Comparison of ENCODE assay signal across 19 mouse cellular contexts in the genomic region with DNA sequence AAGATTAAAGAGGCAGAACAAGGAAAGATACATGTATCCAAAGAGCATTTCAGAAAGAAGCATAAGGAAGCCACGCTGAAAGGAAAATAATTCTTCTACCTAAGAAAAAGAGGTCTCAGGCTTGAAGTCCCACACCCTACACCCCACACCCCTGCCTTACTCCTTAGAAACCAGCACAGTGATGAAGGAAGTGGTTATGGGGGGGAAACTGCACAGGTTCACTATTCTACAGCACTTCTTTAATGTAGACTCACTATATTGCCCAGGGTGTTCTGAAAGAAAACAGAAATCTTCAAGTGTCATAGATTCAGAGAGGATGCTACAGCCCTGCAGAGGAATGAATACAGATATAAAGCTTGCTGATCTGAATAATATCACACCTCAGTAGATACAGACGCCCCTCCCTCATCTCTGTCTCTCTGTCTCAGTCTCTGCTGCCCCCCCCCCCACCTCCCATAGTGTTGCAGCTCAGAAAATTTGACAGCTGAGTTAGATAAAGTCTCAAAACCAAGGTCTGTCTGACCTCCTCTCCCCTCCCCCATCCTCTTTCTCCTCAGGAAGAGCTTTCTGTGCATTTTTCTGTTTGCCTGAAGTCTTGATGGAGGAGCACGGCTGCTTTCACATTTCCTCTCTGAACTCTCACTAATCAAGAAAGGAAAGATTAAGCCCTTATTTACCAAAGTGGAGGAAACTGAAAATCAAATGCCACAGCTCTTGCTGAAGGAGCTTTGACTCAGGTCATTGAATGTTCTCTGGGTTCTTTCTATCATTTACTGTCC.
DNase-seq lines count a peak whose midpoint lies in the region; ATAC-seq and TF ChIP-seq lines count a peak whose summit lies in the region.
"Had no signal": no experiment of that assay in that cellular context is flagged by ENCODE, and none has a peak within 500 bp of the region (broad histone marks: within the 10 kb centered on the region; RNA-seq: fewer than 3 reads in every experiment).

No protein-coding gene starts in this region.

- H3K4me1 ChIP-seq in spleen, adult 2 months (ENCODE audit: control insufficient read depth, insufficient read depth, insufficient read length), result peaks cover 2% of the 10 kb centered on the region; the same call in 1 of the 2 replicates
- H3K4me1 ChIP-seq: forebrain, embryonic 13.5 days; hindbrain, embryonic 15.5 days; lung, embryonic 15.5 days; midbrain, embryonic 12.5 days had no signal

- WGBS in spleen, adult 2 months, result 10% methylated on average over 3 of the region's 3 CpGs

- no peak for TF ChIP-seq POLR2A in spleen, adult 2 months (IDR thresholded peaks at IDR 0.05; ENCODE audit: low read depth, low read length)

- H3K4me3 ChIP-seq in spleen, adult 2 months (ENCODE audit: extremely low read depth, insufficient read depth, insufficient read length), result peak overlapping the region; percentile 2; the same call in 1 of the 2 replicates
- H3K4me3 ChIP-seq: forebrain, embryonic 13.5 days; heart, adult 2 months; hindbrain, embryonic 15.5 days; lung, embryonic 15.5 days; midbrain, embryonic 12.5 days had no signal

- no peak for TF ChIP-seq CTCF in spleen, adult 2 months (IDR thresholded peaks at IDR 0.05; ENCODE audit: extremely low read depth, insufficient read depth, insufficient read length, insufficient replicate concordance)

- no peaks in the 10 kb centered on the region for H3K36me3 ChIP-seq in spleen, adult 2 months (ENCODE audit: control insufficient read depth, insufficient read depth, low read length)
- H3K36me3 ChIP-seq: G1E; hindbrain, embryonic 15.5 days; lung, embryonic 15.5 days; midbrain, embryonic 12.5 days had no signal

- DNase-seq in heart, adult 11 months, result peak; percentile 37
- no peak for DNase-seq in heart, postnatal 36 days
- no peak for DNase-seq in spleen, adult 2 months (ENCODE audit: low read depth in 1 of 2, low spot score in 2 of 2)
- no peak for DNase-seq in spleen, postnatal 4 days (ENCODE audit: low spot score in 2 of 2)
- DNase-seq in adrenal gland, postnatal 10 days, result no peak
- DNase-seq in left cerebral cortex, postnatal 4 days, result no peak
- no peak for DNase-seq in urinary bladder, postnatal 4 days (ENCODE audit: low spot score in 2 of 2)
- DNase-seq: adrenal gland, postnatal 25 days; cerebellum, postnatal 14 days; heart, adult 2 months; kidney, adult 8-10 months; layer of hippocampus, adult 9-11 months; right cerebral cortex, postnatal 4 days had no signal

- peak; percentile 74; the same call in 1 of the 2 replicates for ATAC-seq in neutrophil, adult 5-6 weeks (ENCODE audit: extremely low read depth, insufficient number of reproducible peaks, low FRiP score, poor library complexity, severe bottlenecking)
- ATAC-seq: forebrain, embryonic 13.5 days had no signal

- H3K27ac ChIP-seq in spleen, adult 2 months (ENCODE audit: insufficient read depth, low read length), result peak overlapping the region; percentile 68
- H3K27ac ChIP-seq: forebrain, embryonic 13.5 days; heart, adult 2 months; hindbrain, embryonic 15.5 days; lung, embryonic 15.5 days; midbrain, embryonic 12.5 days had no signal

- no peaks in the 10 kb centered on the region for H3K27me3 ChIP-seq in spleen, adult 2 months (ENCODE audit: control insufficient read depth, insufficient read depth, low read length)
- H3K27me3 ChIP-seq: forebrain, embryonic 13.5 days; hindbrain, embryonic 15.5 days; lung, embryonic 15.5 days; midbrain, embryonic 12.5 days had no signal

- intact Hi-C loops in heart, postnatal 36 days (cut with DNase I), result no loop called here
- intact Hi-C loops in left cerebral cortex, postnatal 4 days (cut with DNase I), result no loop called here
